Mouse (Mus musculus): ENCODE data around the gene Ccdc34.

Ccdc34 gene

DNA sequence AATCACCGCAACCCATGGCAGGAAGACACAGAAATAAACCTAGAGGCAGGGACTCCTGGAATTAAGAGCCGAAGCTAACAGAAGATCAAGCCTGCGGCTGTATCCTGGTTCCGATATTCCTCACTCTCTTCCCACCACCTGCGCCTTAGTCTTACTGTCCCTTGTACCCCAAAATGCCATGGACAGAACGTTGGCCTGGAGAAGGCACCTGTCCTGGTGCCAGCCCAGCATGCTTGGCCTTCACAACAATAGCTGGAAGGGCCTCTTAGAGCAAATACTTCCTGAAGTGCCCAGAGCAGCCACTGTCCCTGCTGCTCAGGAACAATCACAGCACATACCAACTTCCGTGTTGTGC, 162.7 kb downstream of the Ccdc34 start:
- DNase-seq (ENCODE audit: low spot score), result no peak

DNA sequence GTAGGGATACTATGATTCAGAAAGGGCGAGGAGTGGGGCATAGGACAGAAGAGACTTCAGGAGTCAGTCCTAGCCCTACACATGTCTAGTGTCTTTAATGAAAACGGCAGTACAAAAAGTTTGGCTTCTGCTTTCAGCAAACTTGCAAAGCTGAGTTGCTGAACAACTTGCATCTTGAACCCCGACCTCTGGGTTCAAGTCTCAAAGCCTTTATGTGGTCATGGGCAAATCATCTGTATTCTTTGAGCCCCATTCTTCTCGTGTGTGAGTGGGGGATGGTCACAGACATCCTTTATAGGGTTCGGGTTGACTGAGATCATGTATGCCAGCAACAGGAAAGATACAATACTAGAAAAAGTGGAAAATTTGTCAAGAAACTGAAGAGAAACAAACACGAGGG, 164.0 kb downstream of the Ccdc34 start:
- DNase-seq (ENCODE audit: low spot score), result no peak

DNA sequence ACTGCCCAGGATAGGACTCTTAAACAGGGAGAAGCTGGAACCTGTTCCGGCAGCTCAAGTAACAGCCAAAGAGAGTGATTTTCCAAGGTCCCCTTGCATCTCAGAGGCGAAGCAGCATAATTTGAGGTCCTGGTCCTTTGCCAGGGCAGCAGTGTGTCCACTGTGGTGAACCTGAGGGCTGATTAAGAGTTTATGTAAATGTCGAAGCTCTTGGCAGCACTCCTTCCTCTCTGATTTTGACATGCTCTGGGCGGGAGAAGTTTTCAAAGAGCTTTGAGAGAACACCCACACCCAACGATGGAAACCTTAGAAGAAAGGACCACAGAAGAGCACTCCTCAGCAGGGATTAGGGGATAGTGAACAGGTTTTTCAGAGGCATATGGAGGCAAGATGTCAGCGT, 164.6 kb downstream of the Ccdc34 start:
- DNase-seq (ENCODE audit: low spot score), result no peak

DNA sequence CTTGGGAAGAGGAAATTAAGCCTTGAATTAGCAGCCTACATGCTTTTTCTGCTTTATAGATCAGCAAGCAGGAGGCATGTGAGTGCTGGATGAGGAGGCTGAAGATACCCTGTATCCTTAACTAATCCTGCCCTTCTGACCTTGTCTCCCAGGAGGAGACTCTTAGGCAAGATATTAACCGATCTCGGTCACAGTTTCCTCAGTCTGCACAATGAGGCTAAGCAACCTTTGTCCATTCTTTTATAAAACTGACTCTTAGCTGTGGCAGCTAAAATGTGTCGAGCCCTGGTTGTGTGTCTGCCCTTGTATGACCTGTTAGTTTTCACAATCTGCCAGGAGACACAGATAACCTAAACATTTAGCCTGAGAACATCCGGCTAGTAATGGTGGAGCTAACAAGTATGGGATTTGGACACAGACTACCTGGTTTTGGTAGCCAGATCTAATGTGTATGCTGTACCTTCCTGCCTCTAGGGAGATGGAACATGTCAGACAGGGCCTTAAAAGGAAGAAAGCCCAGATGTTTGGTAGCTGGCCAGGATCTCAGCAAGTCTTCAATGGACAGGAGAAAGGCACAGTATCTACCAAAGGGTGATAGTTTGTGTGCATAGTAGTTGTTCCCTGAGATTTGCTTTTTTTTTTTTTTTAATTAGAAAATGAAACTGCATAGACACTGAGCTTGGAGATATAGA, 165.3 kb downstream of the Ccdc34 start:
- DNase-seq (ENCODE audit: low spot score), result no peak

DNA sequence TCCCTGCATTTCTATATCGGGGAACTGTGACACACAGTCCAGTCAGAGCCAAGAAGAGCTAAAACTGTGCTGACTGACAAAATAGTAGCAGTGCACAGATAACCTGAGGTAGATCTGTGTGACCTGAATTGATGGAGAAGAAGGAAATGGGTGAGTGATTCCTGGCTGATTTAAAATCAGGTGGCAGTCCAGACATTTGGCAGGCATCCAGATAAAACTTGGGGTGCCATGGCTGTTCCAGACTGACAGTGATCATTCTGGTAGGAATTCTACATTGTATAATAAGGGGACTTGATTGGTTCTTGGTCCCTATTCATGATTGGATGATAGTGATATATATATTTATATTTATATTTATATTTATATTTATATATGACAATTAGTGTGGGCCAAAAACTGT, 166.5 kb downstream of the Ccdc34 start:
- DNase-seq (ENCODE audit: low spot score), result no peak

DNA sequence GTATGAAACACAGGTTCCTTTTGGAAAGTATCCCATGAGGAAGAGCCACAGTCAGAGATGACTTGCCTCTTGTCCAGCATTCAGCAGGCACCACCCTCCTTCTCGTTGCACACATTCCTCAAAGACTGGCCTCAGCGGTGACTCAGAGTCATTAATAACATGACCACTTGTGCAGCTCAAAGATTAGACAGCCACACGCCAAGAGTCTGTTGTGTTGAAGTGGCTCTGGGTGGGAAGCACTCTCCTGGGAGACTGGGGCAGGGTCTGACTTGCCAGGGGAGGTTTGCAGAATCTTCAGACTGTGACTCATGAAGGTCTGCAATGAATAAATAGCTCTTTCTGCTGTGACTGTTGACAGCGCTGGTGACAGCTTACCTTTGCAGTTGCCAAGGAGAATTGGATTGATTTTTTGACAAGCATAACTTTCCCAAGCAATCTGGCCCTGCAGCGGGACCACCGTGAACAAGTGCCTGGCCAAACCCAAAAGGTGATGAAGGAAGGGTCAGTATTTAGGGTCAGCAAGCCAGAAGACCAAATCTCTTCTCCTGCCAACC, 168.9 kb downstream of the Ccdc34 start:
- peak; percentile 22 for DNase-seq (ENCODE audit: low spot score)

DNA sequence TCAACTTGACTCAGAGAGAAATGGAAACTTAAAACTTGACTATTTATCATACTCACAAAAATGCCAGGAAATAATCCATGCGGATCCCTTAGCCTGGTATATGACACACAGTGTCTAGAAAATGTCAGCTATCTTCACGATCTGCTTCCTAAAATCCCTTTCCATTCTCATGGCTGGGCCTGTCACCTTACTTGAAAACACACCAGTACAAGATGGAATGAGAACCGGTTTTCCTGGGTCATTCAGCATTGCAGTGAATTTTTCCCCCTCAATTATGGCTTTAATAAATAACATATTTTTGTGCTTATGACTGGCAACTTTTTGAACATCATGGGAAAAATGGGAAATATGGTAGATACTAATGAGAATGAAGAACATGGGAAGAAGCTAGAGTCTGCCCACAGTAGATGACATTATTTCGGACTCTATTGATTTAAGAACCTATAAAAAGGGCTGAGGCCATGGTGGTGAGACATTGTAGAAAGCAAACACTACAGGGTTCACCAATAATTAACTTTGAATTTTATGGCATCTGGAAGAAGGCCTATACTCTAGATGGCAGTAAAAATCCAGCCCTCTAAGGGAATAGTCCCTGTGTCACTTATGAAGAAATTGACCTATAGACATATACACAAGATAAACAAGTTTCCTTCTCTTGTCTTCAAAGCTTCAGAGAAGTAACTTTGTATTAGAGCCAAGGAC, 171.2 kb downstream of the Ccdc34 start:
- DNase-seq (ENCODE audit: low spot score), result no peak

DNA sequence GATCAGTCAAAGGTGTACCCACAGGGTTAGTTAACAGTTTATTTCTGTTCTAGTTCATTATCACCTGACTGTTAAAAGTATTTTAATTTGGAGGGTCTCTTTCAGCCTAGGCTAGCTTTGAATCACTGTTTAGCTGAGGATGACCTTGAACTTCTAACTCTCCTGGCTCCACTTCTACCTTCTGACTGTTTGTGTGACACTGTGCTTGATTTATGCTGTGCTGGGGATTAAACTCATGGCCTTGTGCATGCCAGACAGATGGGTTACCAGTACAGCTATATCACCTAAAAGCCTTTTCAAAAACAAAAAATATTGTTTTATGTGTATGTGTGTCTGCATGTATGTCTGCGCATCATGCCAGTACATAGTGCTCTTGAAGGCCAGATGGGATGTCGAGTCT, 172.8 kb downstream of the Ccdc34 start:
- DNase-seq (ENCODE audit: low spot score), result no peak

DNA sequence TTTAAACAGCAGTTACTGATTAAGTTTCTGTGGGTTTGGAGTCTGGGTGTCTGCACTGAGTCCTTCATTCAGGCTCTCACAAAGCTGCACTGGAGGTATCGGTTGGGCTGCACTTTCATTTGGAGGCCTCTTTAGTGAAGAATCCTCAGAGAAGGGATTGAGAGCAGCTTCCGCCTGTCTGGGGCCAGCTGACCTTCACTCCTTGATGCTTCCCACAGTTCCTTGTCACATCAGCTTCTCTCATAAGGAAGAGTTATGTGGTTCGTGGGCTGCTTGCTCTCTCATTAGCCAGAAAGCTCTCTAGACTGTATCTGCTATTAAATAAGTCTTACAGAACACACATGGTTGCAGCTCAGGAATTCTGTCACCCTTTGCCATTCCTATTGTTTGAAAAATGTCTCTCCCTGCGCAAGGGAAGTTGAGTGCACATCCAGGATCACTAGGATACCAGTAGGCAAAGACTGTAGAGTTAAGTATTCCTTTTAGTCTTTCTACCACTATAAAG, 173.6 kb downstream of the Ccdc34 start:
- DNase-seq (ENCODE audit: low spot score), result no peak

DNA sequence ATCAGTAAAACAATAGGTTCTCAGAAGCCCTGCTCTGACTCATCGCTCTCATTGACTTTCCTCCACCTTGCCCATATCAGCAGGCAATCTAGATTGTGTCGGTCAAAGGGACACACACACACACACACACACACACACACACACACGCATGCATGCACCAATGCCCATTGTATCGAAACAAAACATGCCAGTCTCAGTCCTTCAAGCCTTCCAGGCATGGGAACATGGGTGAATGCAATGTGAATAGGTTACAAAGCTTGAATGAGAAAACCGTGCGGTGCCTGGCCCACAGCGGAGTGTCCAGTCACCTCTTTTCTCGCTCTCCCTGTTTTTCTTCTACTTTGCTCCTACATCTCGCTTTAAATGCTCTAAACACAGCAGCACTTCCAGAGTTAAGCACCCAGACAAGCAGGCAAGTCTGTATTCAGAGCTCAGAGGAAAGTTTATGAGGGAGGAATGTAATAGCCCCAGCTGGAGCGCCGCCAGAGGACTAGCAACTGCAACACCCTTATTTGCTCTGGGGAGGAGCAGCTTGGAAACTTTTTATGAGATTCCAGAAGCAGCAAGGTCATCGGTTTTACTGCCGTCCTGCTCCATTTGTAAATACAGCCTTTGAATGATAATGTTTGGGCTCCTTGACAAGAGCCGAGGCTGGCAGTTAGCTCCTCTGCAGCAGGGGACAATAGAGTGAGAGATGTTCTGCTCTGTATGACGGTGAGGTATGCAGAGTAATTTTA, 174.5 kb downstream of the Ccdc34 start:
- peak; percentile 67 for DNase-seq (ENCODE audit: low spot score)

DNA sequence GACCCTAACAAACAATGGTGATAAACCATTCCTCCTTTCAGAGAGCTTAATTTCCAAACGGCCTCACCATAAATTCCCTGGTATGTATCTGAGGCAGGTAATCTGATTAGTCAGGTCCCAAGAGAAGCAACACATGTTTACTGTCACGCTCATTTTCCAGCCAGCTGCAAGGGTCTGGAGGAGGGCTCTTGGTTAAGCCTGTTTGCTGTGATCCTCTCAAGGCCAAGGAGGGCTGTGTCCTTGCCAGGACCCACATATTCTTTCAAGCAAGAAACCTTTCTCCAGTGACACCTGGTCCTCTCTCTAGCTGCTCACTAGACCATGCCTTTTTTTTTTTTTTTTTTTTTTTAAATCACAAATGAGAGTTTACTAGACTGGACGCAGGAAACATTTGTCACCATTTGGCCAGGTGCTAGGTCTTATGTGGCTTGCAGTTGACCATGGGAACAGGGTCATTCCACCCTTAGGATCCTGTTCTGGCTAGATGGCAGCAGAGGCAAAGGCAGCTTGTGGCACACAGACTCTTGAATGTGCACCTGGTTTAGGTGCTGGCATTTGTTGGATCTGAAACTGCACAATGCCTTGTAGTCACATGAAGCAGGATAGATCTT, 175.2 kb downstream of the Ccdc34 start:
- peak; percentile 63 for DNase-seq (ENCODE audit: low spot score)

DNA sequence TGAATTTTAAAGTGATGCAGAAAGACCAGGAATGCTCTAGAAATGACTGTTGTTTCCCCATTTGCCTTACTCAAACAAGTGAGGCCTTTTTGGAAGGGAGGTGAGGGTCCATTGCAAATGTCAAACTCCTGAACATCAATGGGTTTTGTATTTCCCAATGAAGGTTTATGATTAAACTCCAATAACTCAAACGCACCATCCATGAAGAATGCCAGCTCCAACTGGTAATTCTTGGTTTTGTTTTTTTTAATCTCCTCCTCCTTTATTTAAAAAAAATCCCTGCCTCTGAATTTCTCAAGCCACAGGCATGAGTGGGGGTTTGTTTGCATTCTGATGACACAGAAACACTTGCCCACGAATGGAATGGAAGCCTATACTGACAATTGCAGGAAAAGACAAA, 178.9 kb downstream of the Ccdc34 start:
- no peak for DNase-seq (ENCODE audit: low spot score)

DNA sequence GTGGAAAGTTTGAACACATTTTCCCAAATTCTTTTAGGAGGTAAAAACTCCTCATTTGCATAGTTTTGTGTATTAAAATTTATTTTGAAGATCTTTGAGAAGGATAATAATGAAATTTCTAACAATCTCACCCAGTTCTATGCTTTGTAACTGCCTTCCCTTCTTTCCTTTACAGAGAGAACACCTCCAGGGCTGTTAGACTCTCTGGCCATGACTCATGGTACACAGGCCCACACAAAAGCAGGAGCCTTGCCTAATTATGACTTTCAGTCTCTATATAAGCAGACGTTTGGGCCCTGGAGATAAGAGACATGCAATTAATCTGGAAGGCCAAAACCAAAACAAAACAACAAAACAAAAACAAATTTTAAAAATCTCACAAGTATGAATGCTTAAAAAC, 182.0 kb downstream of the Ccdc34 start:
- no peak for DNase-seq (ENCODE audit: low spot score)

DNA sequence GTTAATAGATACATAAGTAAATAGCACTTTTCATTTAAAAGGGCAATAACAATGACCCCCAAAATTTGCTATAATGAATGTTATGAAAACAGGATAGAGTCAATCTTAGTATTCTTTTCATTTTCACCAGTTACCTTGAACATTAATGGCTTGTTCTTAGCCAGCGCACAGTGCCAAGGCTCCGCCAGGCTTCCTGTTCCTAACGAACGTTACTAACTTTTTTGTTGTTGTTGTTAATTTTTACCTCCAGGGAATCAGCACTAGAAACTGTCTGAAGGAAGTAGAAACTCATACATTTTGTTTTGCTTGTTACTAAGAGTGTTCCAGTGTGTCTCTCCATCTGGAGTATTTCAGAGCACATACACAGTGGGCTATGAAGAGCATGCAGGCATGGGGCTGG, 184.2 kb downstream of the Ccdc34 start:
- no peak for DNase-seq (ENCODE audit: low spot score)

DNA sequence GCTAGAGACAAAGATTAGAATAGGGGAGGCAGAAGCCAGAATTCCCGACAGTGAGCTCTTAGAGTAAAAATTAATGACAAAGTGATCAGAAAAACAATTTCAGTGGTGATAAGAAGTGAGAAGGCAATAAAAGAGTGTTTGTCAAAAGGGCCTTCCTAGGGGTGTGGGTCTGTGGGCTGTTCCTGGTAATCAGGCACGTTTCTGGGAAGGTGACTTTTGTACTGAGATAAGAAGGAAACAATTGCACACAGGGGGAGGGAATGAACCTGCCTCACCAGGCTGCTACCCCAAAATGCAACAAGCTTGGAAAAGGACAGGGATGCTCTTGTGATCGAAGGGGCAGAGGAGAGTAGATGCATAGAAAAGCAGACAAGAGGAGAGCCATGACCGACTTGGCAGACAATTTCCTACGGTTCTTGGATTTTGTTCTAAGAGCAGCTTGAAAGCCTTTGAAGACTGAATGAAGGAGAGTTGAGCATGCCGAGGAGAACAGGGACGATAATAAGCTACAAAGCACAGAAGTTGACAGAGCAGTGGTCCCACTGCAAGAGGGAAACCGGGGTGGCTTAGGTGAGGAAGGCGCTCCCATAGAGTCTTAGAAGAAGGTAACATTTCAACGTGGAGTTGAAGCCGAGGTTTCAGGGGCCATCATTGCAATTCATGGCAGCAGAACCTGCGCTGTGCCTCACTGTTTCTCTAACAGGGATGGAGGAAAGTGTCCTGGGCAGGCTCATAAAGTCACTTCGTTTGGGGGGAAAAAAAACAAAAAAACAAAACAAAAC, 185.3 kb downstream of the Ccdc34 start:
- DNase-seq (ENCODE audit: low spot score), result no peak

DNA sequence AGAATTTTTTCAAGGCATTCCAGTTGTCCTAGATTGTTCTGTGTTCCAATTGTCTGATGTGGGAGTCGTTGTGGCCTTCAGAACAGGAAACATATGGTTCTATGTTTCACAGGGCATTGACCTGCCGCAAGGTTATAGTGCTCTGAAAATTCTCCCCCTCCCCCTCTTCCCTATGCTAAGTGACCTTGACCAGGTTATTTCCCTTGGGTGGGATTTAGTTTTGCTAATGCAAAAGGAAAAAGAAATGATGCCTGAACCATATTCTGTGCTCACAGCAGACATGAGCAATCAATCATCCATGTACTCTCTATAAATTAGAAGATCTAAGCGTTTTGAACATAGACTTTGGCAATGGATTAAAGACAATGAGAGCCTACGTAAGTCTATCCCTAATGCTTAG, 186.6 kb downstream of the Ccdc34 start:
- peak; percentile 59 for DNase-seq (ENCODE audit: low spot score)

DNA sequence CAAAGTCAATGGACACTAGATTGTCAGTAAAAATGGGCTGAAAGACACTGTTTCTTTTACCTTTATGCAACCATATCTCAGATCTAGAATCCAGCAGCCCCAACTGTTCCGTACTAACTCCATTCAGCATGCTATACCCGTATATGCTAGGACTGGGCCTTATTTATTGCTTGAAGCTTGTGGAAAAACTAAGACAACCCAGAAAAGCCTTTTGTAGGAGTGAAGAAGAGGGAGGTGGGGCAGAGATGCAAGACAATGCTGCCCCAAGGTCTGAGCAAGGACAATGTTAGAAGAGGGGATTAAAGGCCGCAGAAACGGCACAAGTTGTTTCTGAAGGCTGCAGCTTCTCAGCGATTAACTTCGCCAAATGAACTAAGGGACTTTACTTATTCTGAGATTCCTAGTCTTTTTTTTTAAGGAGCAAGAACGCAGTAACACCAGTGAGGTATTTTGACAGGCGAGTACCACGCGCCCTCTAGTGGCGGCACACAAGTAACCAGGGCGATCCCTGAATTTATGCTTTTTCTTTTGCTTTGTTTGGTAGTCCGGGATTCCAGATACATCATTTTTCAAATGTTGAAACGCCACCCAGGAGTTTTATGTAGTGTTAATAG, 187.2 kb downstream of the Ccdc34 start:
- DNase-seq (ENCODE audit: low spot score), result peak; percentile 81

DNA sequence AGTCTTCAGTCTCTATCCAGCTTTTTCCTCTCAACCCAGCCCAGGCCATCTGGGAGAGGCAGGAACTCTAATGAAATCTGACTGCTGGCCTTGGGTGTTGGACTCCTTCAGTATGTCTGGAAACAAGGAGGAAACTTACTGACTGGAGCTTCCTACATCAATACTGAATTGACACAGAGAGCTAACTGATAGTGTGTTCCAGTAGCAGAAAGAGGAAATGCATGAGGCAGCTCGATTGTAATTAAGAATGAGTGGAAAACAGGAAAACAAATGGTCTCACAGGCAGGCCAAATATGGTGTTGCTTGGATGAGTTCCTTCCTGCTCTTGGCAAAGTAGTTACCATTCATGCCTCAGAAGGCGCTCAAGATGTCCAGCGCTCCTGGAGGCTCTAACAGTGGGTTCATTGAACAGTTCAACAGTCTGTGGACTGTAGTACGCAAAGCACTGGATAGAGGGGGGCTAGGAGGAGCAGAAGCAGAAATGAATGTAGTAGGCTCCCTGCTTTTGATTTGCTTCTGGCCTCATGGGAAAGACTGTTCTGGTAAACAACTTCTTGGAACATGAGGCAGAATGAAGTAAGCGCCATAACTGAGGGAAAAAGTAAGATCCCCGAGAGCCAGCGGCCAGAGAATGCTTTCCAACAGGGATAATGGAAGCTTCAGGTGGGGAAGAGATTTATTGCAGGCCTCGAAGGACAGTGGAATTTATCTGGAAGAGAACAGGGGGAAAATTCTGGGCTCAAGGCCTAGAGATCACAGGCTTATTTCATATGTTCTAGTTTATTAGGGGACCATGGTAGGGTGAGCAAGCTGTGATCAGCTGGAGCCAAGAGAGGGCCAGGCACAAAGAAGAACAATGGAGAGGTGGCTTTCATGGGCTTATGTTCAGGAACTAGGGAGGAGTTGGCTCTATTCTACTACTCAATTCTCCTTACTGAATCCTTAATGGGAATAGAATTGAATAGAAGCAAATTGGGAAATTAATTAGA, 193.2 kb downstream of the Ccdc34 start:
- no peak for DNase-seq (ENCODE audit: low spot score)

DNA sequence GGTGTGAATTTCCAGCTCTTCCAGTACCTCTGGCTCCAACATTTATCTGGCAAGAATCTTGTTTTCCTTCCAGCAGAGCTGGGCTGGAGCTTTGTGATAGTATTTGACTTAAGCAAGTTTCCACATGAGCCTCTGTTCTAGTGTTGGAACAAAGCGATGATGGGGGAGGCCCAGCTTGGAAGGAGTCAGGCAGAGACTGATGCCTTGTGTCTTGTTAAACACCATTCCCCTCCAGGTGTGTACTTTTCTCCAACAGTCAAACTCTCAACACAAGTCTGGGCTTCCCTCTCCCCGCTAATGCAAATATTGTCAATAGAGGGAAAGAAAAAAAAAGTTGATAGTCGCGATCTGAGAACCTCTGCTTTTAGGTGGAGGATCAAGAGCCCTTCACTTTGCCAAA, 196.7 kb downstream of the Ccdc34 start:
- no peak for DNase-seq (ENCODE audit: low spot score)

Measured in embryo, embryonic 10.5 days (tissue).